Mouse (Mus musculus): ENCODE measurements around the gene Cadm1. TPM values are rescaled to one million over a fixed set of nuclear protein-coding genes. Genes with fewer than 3 reads are reported as not detected.

Cadm1 gene
- polyA plus RNA-seq, 2 experiments = 3.4 to 6.4 TPM

DNA sequence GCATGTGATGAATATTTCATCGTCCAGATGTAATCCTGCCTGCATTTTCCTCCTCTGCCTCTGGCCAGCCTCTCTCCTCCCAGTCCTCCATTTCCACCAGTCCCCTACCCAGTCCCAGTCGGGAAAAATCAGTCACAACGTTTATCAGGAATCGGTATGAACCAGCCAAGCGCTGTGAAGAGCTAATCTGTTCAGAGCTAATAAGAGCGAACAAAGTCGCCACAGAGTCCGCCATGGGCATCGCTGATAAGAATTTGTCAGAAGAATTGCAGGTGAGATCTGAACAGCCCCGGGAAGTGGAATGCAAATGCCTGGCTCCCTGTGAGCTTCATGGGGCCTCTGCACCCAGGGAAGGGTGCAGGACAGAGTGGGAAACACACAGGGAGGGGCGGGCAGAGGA lies 352.4 kb downstream of the Cadm1 start:
- 49% methylated on average over 11 of the region's 11 CpGs for WGBS (ENCODE audit: insufficient replicate concordance)
- TF ChIP-seq CTCF (IDR thresholded peaks at IDR 0.05; ENCODE audit: low read depth) = no peak
- TF ChIP-seq EP300 (IDR thresholded peaks at IDR 0.05; ENCODE audit: low read depth) = no peak
- H3K27me3 ChIP-seq (ENCODE audit: control insufficient read depth, insufficient read depth, low read length) = no peaks in the 10 kb centered on the region
- no peaks in the 10 kb centered on the region for H3K36me3 ChIP-seq (replicated peaks; ENCODE audit: control insufficient read depth, insufficient read depth, low read depth)
- no peak overlapping the region for H3K4me2 ChIP-seq (ENCODE audit: low read depth)
- H3K9ac ChIP-seq (replicated peaks) = no peak overlapping the region
- H3K4me1 ChIP-seq (replicated peaks; ENCODE audit: control insufficient read depth in 2 of 2, insufficient read depth in 2 of 2, low read length in 1 of 2) = no peaks in the 10 kb centered on the region
- no peak overlapping the region for H3K4me3 ChIP-seq (ENCODE audit: insufficient read depth in 1 of 2, low read depth in 2 of 2, low read length in 2 of 2)
- H3K27ac ChIP-seq = no peak overlapping the region
- DNase-seq (ENCODE audit: low read depth in 3 of 3, low spot score in 3 of 3) (no peak), ATAC-seq (ENCODE audit: insufficient read depth) (no peak)
- H3K9me3 ChIP-seq (ENCODE audit: control insufficient read depth, low read length) = no peaks in the 10 kb centered on the region

DNA sequence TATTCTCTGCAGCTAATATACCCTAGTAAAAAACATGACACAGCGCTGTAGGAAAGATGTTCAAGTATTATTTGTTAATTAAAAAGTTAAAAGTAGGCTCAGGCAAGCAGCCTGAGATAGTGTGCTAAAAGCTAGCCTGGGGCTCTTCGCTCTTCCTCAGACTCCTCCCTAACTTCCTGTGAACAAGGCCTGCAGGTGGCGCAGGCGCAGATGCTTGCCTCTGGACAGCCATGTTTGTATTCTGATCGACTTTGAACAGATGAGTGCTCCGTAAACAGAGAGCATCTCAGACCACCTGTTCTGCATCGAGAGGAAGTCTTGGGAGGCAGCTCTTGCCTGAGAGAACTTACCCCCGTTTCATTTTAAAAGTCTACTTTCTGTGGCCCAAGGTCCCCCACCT lies 361.7 kb downstream of the Cadm1 start:
- Histone ChIP-seq H3K4me3 (ENCODE audit: insufficient read depth in 1 of 2, low read depth in 2 of 2, low read length in 2 of 2) (no peak overlapping the region), H3K36me3 (replicated peaks; ENCODE audit: control insufficient read depth, insufficient read depth, low read depth) (no peaks in the 10 kb centered on the region), H3K27ac (no peak overlapping the region), H3K27me3 (ENCODE audit: control insufficient read depth, insufficient read depth, low read length) (no peaks in the 10 kb centered on the region), H3K4me1 (replicated peaks; ENCODE audit: control insufficient read depth in 2 of 2, insufficient read depth in 2 of 2, low read length in 1 of 2) (no peaks in the 10 kb centered on the region), H3K4me2 (ENCODE audit: low read depth) (no peak overlapping the region), H3K9me3 (ENCODE audit: control insufficient read depth, low read length) (no peaks in the 10 kb centered on the region), H3K9ac (replicated peaks) (no peak overlapping the region)
- ATAC-seq (ENCODE audit: insufficient read depth) (no peak), DNase-seq (ENCODE audit: low read depth in 3 of 3, low spot score in 3 of 3) (no peak)
- no peak for TF ChIP-seq EP300 (IDR thresholded peaks at IDR 0.05; ENCODE audit: low read depth)
- 0 out of 2 replicates have a peak, but pooled peaks have one; percentile 4 for TF ChIP-seq CTCF (IDR thresholded peaks at IDR 0.05; ENCODE audit: low read depth)
- WGBS (ENCODE audit: insufficient replicate concordance) = 61% methylated on average over 8 of the region's 8 CpGs

DNA sequence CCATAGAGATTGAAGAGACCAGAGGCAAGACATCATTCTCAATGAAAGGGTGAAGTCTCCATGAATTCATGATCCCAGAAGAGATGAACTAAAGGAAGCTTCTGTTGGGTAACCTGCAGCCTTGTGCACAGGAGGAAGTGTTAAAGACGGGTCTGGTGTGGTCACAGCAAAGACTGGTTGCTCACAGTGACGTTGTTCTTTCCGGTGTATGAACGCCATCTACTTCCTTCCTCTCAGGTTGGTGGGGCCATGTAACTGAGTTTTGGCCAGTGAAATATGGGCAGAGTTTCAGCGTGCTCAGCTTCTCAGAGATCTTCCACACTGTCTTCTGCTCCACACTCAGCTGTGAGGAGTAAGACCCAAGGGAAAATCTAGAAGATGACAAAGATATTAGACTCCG lies 363.0 kb downstream of the Cadm1 start:
- Histone ChIP-seq H3K9me3 (ENCODE audit: control insufficient read depth, low read length) (no peaks in the 10 kb centered on the region), H3K27ac (no peak overlapping the region), H3K4me2 (ENCODE audit: low read depth) (no peak overlapping the region), H3K9ac (replicated peaks) (no peak overlapping the region), H3K27me3 (ENCODE audit: control insufficient read depth, insufficient read depth, low read length) (no peaks in the 10 kb centered on the region), H3K36me3 (replicated peaks; ENCODE audit: control insufficient read depth, insufficient read depth, low read depth) (no peaks in the 10 kb centered on the region), H3K4me1 (replicated peaks; ENCODE audit: control insufficient read depth in 2 of 2, insufficient read depth in 2 of 2, low read length in 1 of 2) (0 out of 4 replicates have a peak, but pooled peaks cover 0 to 1% of the 10 kb centered on the region in 2 experiments), H3K4me3 (ENCODE audit: insufficient read depth in 1 of 2, low read depth in 2 of 2, low read length in 2 of 2) (no peak overlapping the region)
- DNase-seq (ENCODE audit: low read depth in 3 of 3, low spot score in 3 of 3) (peak in 1 of 3 experiments; percentile 3), ATAC-seq (ENCODE audit: insufficient read depth) (no peak)
- TF ChIP-seq CTCF (IDR thresholded peaks at IDR 0.05; ENCODE audit: low read depth) (no peak), EP300 (IDR thresholded peaks at IDR 0.05; ENCODE audit: low read depth) (no peak)
- WGBS (ENCODE audit: insufficient replicate concordance) = 34% methylated on average over 6 of the region's 6 CpGs

DNA sequence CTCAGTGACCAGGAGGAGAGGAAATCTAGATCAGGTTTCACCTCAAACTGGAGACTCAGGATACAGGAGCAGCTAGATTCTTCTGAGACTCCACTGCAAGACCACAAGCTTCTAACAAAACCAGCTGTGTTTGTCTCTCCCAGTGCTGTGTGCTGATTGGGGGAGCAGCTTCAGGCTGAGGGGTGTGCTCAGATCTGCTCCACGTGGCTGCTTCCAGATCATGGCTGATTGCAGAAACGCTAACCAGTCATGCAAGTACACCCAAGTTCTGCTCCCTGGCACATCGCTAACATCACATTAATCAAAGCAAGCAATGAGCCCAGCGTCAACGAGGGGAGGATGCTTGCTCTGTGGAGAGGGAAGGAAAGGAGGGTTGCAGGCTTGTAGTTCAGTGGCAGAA lies 364.1 kb downstream of the Cadm1 start:
- H3K4me3 ChIP-seq (ENCODE audit: insufficient read depth in 1 of 2, low read depth in 2 of 2, low read length in 2 of 2) = no peak overlapping the region
- H3K27ac ChIP-seq = no peak overlapping the region
- H3K9ac ChIP-seq (replicated peaks) = no peak overlapping the region
- no peak for ATAC-seq (ENCODE audit: insufficient read depth)
- H3K9me3 ChIP-seq (ENCODE audit: control insufficient read depth, low read length) = no peaks in the 10 kb centered on the region
- H3K27me3 ChIP-seq (ENCODE audit: control insufficient read depth, insufficient read depth, low read length) = no peaks in the 10 kb centered on the region
- no peak for DNase-seq (ENCODE audit: low read depth in 3 of 3, low spot score in 3 of 3)
- H3K36me3 ChIP-seq (replicated peaks; ENCODE audit: control insufficient read depth, insufficient read depth, low read depth) = no peaks in the 10 kb centered on the region
- peaks cover 0 to 1% of the 10 kb centered on the region in 2 experiments; a peak in 1 of 4 replicates for H3K4me1 ChIP-seq (replicated peaks; ENCODE audit: control insufficient read depth in 2 of 2, insufficient read depth in 2 of 2, low read length in 1 of 2)
- TF ChIP-seq EP300 (IDR thresholded peaks at IDR 0.05; ENCODE audit: low read depth) = no peak
- TF ChIP-seq CTCF (IDR thresholded peaks at IDR 0.05; ENCODE audit: low read depth) = no peak
- 51% methylated on average over 5 of the region's 5 CpGs for WGBS (ENCODE audit: insufficient replicate concordance)
- no peak overlapping the region for H3K4me2 ChIP-seq (ENCODE audit: low read depth)

DNA sequence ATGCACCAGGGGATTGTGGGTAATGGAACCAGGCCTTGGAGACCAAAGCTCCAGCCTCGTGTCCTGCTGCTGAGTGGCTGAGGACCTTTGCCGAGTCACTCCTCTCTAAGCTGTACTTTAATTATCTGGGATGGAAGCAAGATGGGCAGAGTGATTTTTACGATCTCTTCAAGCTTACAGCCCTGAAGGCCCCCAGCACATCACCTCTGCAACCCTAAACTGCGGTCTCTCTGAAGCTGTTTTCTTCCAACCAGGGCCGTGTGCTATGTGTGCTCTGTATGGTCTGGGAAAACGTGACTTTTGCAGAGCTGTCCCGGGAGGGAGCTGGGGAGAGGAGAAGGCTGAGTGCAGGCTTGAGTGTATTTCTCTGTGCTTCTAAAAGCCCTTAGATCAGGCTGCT lies 364.7 kb downstream of the Cadm1 start:
- Histone ChIP-seq H3K4me2 (ENCODE audit: low read depth) (no peak overlapping the region), H3K27ac (no peak overlapping the region), H3K36me3 (replicated peaks; ENCODE audit: control insufficient read depth, insufficient read depth, low read depth) (no peaks in the 10 kb centered on the region), H3K9ac (replicated peaks) (no peak overlapping the region), H3K27me3 (ENCODE audit: control insufficient read depth, insufficient read depth, low read length) (no peaks in the 10 kb centered on the region), H3K4me1 (replicated peaks; ENCODE audit: control insufficient read depth in 2 of 2, insufficient read depth in 2 of 2, low read length in 1 of 2) (peaks cover 0 to 1% of the 10 kb centered on the region in 2 experiments; a peak in 1 of 4 replicates), H3K9me3 (ENCODE audit: control insufficient read depth, low read length) (no peaks in the 10 kb centered on the region), H3K4me3 (ENCODE audit: insufficient read depth in 1 of 2, low read depth in 2 of 2, low read length in 2 of 2) (no peak overlapping the region)
- 40% methylated on average over 7 of the region's 7 CpGs for WGBS (ENCODE audit: insufficient replicate concordance)
- TF ChIP-seq CTCF (IDR thresholded peaks at IDR 0.05; ENCODE audit: low read depth) (no peak), EP300 (IDR thresholded peaks at IDR 0.05; ENCODE audit: low read depth) (no peak)
- ATAC-seq (ENCODE audit: insufficient read depth) (no peak), DNase-seq (ENCODE audit: low read depth in 3 of 3, low spot score in 3 of 3) (no peak)
